Mouse (Mus musculus) intestine, postnatal 0 days (tissue): Measurements from ENCODE around the gene Plekho1. TPM values are rescaled to one million over a fixed set of nuclear protein-coding genes. Genes with fewer than 3 reads are reported as not detected.

ENCODE experiments used
- ATAC-seq: fragments of 200-750 bp; cut with Nextera tagmentation; 2 replicates; pipeline ENCODE4 v1.8.0; 2017; ENCODE audit warnings: mild to moderate bottlenecking, moderate TSS enrichment, moderate library complexity
- H3K27ac ChIP-seq: fragments of 300-500 bp; sonication (generic); 2 replicates; pipeline ENCODE4 v1.5.1; 2014; ENCODE audit warnings: mild to moderate bottlenecking, low read depth, low read length, moderate library complexity
- H3K27me3 ChIP-seq: fragments of 300-500 bp; sonication (generic); replicated peaks from 2 replicates; pipeline ENCODE4 v1.6.1; 2014; ENCODE audit warnings: low read length, mixed read lengths; ENCODE audit not compliant: control insufficient read depth, insufficient read depth
- H3K36me3 ChIP-seq: fragments of 300-500 bp; sonication (generic); 2 replicates; pipeline ENCODE4 v1.6.1; 2014; ENCODE audit warnings: mild to moderate bottlenecking, moderate library complexity; ENCODE audit not compliant: control insufficient read depth, insufficient read depth
- H3K4me1 ChIP-seq: fragments of 300-500 bp; sonication (generic); replicated peaks from 2 replicates; pipeline ENCODE4 v1.6.1; 2014; ENCODE audit warnings: antibody characterized with exemption, low read length, mixed read lengths; ENCODE audit not compliant: control insufficient read depth, insufficient read depth
- H3K4me2 ChIP-seq: fragments of 300-500 bp; sonication (generic); replicated peaks from 2 replicates; pipeline ENCODE4 v1.6.1; 2014; ENCODE audit warnings: low read depth, mild to moderate bottlenecking, moderate library complexity
- H3K4me3 ChIP-seq: fragments of 300-500 bp; sonication (generic); 2 replicates; pipeline ENCODE4 v1.5.1; 2014; ENCODE audit warnings: low read depth, low read length
- H3K9ac ChIP-seq: fragments of 300-500 bp; sonication (generic); 2 replicates; pipeline ENCODE4 v1.6.1; 2014; ENCODE audit warnings: mild to moderate bottlenecking, low read depth, low read length
- H3K9me3 ChIP-seq: fragments of 300-500 bp; sonication (generic); 2 replicates; pipeline ENCODE4 v1.6.1; 2016; ENCODE audit warnings: mixed run types; ENCODE audit not compliant: control insufficient read depth
- CTCF ChIP-seq: sonication (generic); IDR thresholded peaks from 2 replicates; pipeline ENCODE4 v1.5.1; 2016; ENCODE audit warnings: low read depth, mild to moderate bottlenecking, control low read depth, antibody characterized with exemption, moderate library complexity
- WGBS: fragments of 180-500 bp; shearing (Covaris S2); extraction: QIAGEN DNeasy Blood & Tissue Kit; methylation state at CpG from one replicate; pipeline ENCODE4 v1.1.7; 2014; 5-methylcytosine and 5-hydroxymethylcytosine counted together
- polyA plus RNA-seq: library from polyadenylated mRNA; unstranded; fragments of >200 nt; fragmentation: Nextera tagmentation; extraction: Ambion mirVana; gene quantifications from 2 replicates; pipeline ENCODE4 v1.2.1, GENCODE M21; 2015

The Plekho1 gene
- polyA plus RNA-seq, 1 experiment from 2014 or later, result 18.9 TPM

GRCm38 (mm10) chr3:96016257-96016889, 20.6 kb upstream of the Plekho1 start:
- H3K4me2 ChIP-seq, result no peak overlapping the region
- 94% methylated on average over 2 of the region's 2 CpGs for WGBS
- H3K4me1 ChIP-seq, result no peaks in the 10 kb centered on the region
- ATAC-seq, result no peak
- no peak for TF ChIP-seq CTCF
- H3K27me3 ChIP-seq, result no peaks in the 10 kb centered on the region
- no peak overlapping the region for H3K9ac ChIP-seq
- H3K9me3 ChIP-seq, result no peaks in the 10 kb centered on the region
- no peak overlapping the region for H3K4me3 ChIP-seq
- peaks cover 10% of the 10 kb centered on the region; the same call in 1 of the 2 replicates for H3K36me3 ChIP-seq
- no peak overlapping the region for H3K27ac ChIP-seq

- no peaks in the 10 kb centered on the region for H3K4me1 ChIP-seq
- H3K4me2 ChIP-seq, result no peak overlapping the region
- TF ChIP-seq CTCF, result no peak
- H3K27me3 ChIP-seq, result no peaks in the 10 kb centered on the region
- peaks cover 10% of the 10 kb centered on the region; the same call in 1 of the 2 replicates for H3K36me3 ChIP-seq
- H3K9ac ChIP-seq, result no peak overlapping the region
- H3K4me3 ChIP-seq, result no peak overlapping the region
- H3K9me3 ChIP-seq, result no peaks in the 10 kb centered on the region
- 68% methylated on average over 2 of the region's 2 CpGs for WGBS
- no peak overlapping the region for H3K27ac ChIP-seq
- ATAC-seq, result no peak
Measured at GRCm38 (mm10) chr3:96015681-96016080, 19.9 kb upstream of the Plekho1 start.

GRCm38 (mm10) chr3:96012805-96013204, 17.0 kb upstream of the Plekho1 start:
- H3K27me3 ChIP-seq, result no peaks in the 10 kb centered on the region
- H3K9ac ChIP-seq, result no peak overlapping the region
- no peaks in the 10 kb centered on the region for H3K4me1 ChIP-seq
- ATAC-seq, result no peak
- no peaks in the 10 kb centered on the region for H3K9me3 ChIP-seq
- no peak overlapping the region for H3K4me2 ChIP-seq
- no peaks in the 10 kb centered on the region for H3K36me3 ChIP-seq
- TF ChIP-seq CTCF, result no peak
- no peak overlapping the region for H3K27ac ChIP-seq
- H3K4me3 ChIP-seq, result no peak overlapping the region
- 69% methylated on average over 5 of the region's 5 CpGs for WGBS

DNA sequence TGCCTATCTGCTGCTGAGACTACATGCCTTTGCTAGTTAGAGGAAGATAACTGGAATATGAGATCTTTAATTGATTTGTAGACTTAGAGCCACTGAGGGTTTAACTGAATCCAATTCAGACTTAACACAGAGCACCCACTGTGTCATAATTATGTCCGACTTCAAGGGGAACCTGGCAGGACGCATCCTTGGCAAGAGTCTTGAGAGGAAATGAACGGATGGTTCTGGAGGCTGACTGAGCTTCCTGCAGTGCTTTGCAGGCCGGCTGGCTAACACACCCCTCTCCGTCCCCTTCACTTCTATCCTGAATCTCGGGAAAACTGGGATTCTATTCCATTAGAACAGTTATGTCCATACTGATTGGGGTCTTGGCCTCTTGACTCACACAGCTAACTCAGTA, 12.7 kb upstream of the Plekho1 start:
- H3K27ac ChIP-seq, result no peak overlapping the region
- no peak overlapping the region for H3K4me2 ChIP-seq
- no peak overlapping the region for H3K9ac ChIP-seq
- H3K27me3 ChIP-seq, result no peaks in the 10 kb centered on the region
- TF ChIP-seq CTCF, result no peak
- WGBS, result 81% methylated on average over 6 of the region's 6 CpGs
- ATAC-seq, result no peak
- no peaks in the 10 kb centered on the region for H3K4me1 ChIP-seq
- no peak overlapping the region for H3K4me3 ChIP-seq
- no peaks in the 10 kb centered on the region for H3K9me3 ChIP-seq
- H3K36me3 ChIP-seq, result no peaks in the 10 kb centered on the region

DNA sequence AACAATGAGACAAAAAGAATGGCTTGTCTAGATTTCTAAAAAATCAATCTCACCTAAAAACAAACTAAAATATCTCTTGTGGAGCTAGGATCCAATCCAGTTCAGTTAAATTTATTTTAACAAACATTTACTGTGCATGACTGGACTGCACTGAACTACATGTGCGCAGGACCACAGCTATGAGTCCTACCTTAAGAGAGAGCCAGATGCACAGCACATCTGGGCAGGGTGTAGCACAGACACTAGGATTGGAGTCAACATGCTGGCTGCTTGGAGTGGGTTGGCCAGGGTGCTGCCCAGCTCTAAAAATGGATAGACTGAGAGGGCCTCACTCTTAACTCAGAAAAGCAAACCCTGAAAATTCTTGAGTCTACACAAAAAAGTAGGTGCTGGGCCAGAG, 5.8 kb upstream of the Plekho1 start:
- no peak for ATAC-seq
- Histone ChIP-seq H3K36me3 (0 out of 2 replicates have a peak, but pooled peaks cover 8% of the 10 kb centered on the region), H3K9ac (no peak overlapping the region), H3K4me1 (peaks cover 3% of the 10 kb centered on the region; the same call in 1 of the 2 replicates), H3K4me3 (no peak overlapping the region), H3K4me2 (no peak overlapping the region), H3K27me3 (no peaks in the 10 kb centered on the region), H3K27ac (no peak overlapping the region), H3K9me3 (no peaks in the 10 kb centered on the region)
- no peak for TF ChIP-seq CTCF
- 96% methylated on average over 1 of the region's 1 CpGs for WGBS

DNA sequence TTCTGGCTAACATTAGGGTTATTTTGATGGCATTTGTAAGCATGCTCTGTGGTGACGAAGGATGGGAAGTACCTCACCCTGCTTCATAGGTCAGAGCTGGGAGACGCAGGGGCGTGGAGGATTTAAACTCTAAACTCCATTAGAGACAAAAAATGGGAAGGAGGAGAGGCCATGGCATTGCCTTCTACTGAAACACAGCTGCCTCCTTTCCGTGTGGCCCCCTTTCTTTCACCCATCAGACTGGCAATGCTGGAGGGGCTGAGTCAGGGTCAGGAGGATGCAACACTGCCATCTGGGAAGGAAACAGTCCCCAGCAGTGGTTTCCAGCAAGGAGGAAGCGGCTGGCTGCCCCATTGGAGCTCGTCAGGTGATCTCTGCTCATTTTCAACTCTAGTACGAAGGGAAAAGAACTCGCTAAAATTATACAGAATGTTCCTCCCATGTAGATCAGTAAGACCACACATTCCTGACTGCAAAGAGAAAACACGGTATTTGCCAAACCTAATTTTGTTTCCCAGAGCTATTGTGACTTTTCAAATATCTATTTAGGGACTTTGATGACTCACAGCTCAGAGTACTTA, 5.2 kb upstream of the Plekho1 start:
- peaks cover 3% of the 10 kb centered on the region; the same call in 1 of the 2 replicates for H3K4me1 ChIP-seq
- H3K4me2 ChIP-seq, result no peak overlapping the region
- no peak for ATAC-seq
- H3K27ac ChIP-seq, result no peak overlapping the region
- H3K4me3 ChIP-seq, result no peak overlapping the region
- H3K9me3 ChIP-seq, result no peaks in the 10 kb centered on the region
- WGBS, result 64% methylated on average over 9 of the region's 9 CpGs
- H3K27me3 ChIP-seq, result 0 out of 2 replicates have a peak, but pooled peaks cover 5% of the 10 kb centered on the region
- no peak for TF ChIP-seq CTCF
- no peak overlapping the region for H3K9ac ChIP-seq
- H3K36me3 ChIP-seq, result 0 out of 2 replicates have a peak, but pooled peaks cover 8% of the 10 kb centered on the region
